Mouse (Mus musculus) forebrain, postnatal 0 days (tissue): Measurements from ENCODE around the gene Olfr1335. TPM values are rescaled to one million over a fixed set of nuclear protein-coding genes. Genes with fewer than 3 reads are reported as not detected.
"Not testable (repeated sequence)": the region's sequence is repeated elsewhere in the genome, so short reads cannot be mapped to it uniquely, and the experiment has no call there.

Source experiments
- ATAC-seq: fragments of 200-750 bp; cut with Nextera tagmentation; 2 replicates; pipeline ENCODE4 v1.8.0; 2017; ENCODE audit warnings: mild to moderate bottlenecking, moderate library complexity
- DNase-seq: peaks from one replicate; pipeline ENCODE4 v3.0.0-alpha.2; 2015
- H3K27ac ChIP-seq: fragments of 300-500 bp; sonication (generic); 2 replicates; pipeline ENCODE4 v1.5.1; 2014; ENCODE audit warnings: low read depth, mild to moderate bottlenecking, antibody characterized with exemption, low read length, moderate library complexity, mixed read lengths
- H3K27me3 ChIP-seq: fragments of 300-500 bp; sonication (generic); 2 replicates; pipeline ENCODE4 v1.6.1; 2014; ENCODE audit warnings: mild to moderate bottlenecking, low read length, mixed read lengths; ENCODE audit not compliant: insufficient read depth
- H3K36me3 ChIP-seq: fragments of 300-500 bp; sonication (generic); 2 replicates; pipeline ENCODE4 v1.6.1; 2014; ENCODE audit warnings: mild to moderate bottlenecking, moderate library complexity; ENCODE audit not compliant: insufficient read depth
- H3K4me1 ChIP-seq: fragments of 300-500 bp; sonication (generic); 2 replicates; pipeline ENCODE4 v1.6.1; 2014; ENCODE audit warnings: antibody characterized with exemption; ENCODE audit not compliant: insufficient read depth
- H3K4me2 ChIP-seq: fragments of 300-500 bp; sonication (generic); 2 replicates; pipeline ENCODE4 v1.6.1; 2014; ENCODE audit warnings: low read depth, mild to moderate bottlenecking, moderate library complexity
- H3K4me3 ChIP-seq: fragments of 300-500 bp; sonication (generic); 2 replicates; pipeline ENCODE4 v1.5.1; 2014; ENCODE audit warnings: low read depth, low read length, mixed read lengths
- H3K9ac ChIP-seq: fragments of 300-500 bp; sonication (generic); 2 replicates; pipeline ENCODE4 v1.6.1; 2014; ENCODE audit warnings: mild to moderate bottlenecking
- H3K9me3 ChIP-seq: fragments of 300-500 bp; sonication (generic); 2 replicates; pipeline ENCODE4 v1.6.1; 2016; ENCODE audit warnings: low read length
- CTCF ChIP-seq: sonication (generic); IDR thresholded peaks from 2 replicates; pipeline ENCODE4 v1.5.1; 2016; ENCODE audit warnings: antibody characterized with exemption, control low read depth, low read depth
- WGBS: fragments of 180-500 bp; shearing (Covaris S2); extraction: QIAGEN DNeasy Blood & Tissue Kit; methylation state at CpG from one replicate; pipeline ENCODE4 v1.1.7; 2014; 5-methylcytosine and 5-hydroxymethylcytosine counted together
- polyA plus RNA-seq: library from polyadenylated mRNA; unstranded; fragments of >200 nt; fragmentation: Nextera tagmentation; extraction: Ambion mirVana; gene quantifications from 2 replicates; pipeline ENCODE4 v1.2.1, GENCODE M21; 2015
- total RNA-seq: library from RNA; depleted of rRNA; stranded (reverse); fragments of >200 nt; gene quantifications from 2 replicates; pipeline ENCODE4 v1.2.3, GENCODE M21; 2014; rRNA removed

Olfr1335 gene
- total RNA-seq (not detected in 2 replicates), polyA plus RNA-seq (not detected in 2 replicates)

- WGBS, result 89% methylated on average over 4 of the region's 4 CpGs
Measured at GRCm38 (mm10) chr4:118809844-118810243, at the start of gene Olfr1335. Olfr1335 (minus strand) TSS chr4:118809944.

GRCm38 (mm10) chr4:118836179-118836578, 26.4 kb upstream of the Olfr1335 start, which contains the start of gene Olfr1333:
Olfr1333 (minus strand) TSS chr4:118836279.
- Histone ChIP-seq H3K4me3 (no peak within 1 kb of the TSS), H3K27ac (no peak within 1 kb of the TSS), H3K9me3 (no peaks in the 10 kb centered on the region), H3K4me2 (no peak within 1 kb of the TSS), H3K9ac (no peak within 1 kb of the TSS), H3K4me1 (no peaks in the 10 kb centered on the region), H3K36me3 (no peaks in the 10 kb centered on the region), H3K27me3 (no peaks in the 10 kb centered on the region)
- ATAC-seq (no peak), DNase-seq (no peak)
- 96% methylated on average over 1 of the region's 1 CpGs for WGBS
- no peak for TF ChIP-seq CTCF

More at GRCm38 (mm10) chr4:118809844-118810243, at the start of gene Olfr1335:
- no peaks in the 10 kb centered on the region for H3K36me3 ChIP-seq
- no peak for ATAC-seq
- DNase-seq, result no peak
- H3K9ac ChIP-seq, result no peak within 1 kb of the TSS
- no peaks in the 10 kb centered on the region for H3K9me3 ChIP-seq
- H3K27ac ChIP-seq, result no peak within 1 kb of the TSS
- no peaks in the 10 kb centered on the region for H3K27me3 ChIP-seq
- no peak for TF ChIP-seq CTCF
- no peaks in the 10 kb centered on the region for H3K4me1 ChIP-seq
- no peak within 1 kb of the TSS for H3K4me3 ChIP-seq
- H3K4me2 ChIP-seq, result no peak within 1 kb of the TSS

- no peak for TF ChIP-seq CTCF
- no peak for ATAC-seq
- Histone ChIP-seq H3K9me3 (no peaks in the 10 kb centered on the region), H3K9ac (no peak overlapping the region), H3K27me3 (no peaks in the 10 kb centered on the region), H3K4me2 (no peak overlapping the region), H3K4me1 (no peaks in the 10 kb centered on the region), H3K36me3 (no peaks in the 10 kb centered on the region), H3K27ac (no peak overlapping the region), H3K4me3 (no peak overlapping the region)
- peak; percentile 5 for DNase-seq
- 79% methylated on average over 1 of the region's 1 CpGs for WGBS
Measured at GRCm38 (mm10) chr4:118818921-118819320, 9.2 kb upstream of the Olfr1335 start.

GRCm38 (mm10) chr4:118792796-118793195, 16.9 kb downstream of the Olfr1335 start:
- DNase-seq, H3K4me1 ChIP-seq, H3K9ac ChIP-seq: not testable (repeated sequence)

GRCm38 (mm10) chr4:118782486-118782885, 27.3 kb downstream of the Olfr1335 start, which contains the start of gene Olfr1337:
Olfr1337 (minus strand) TSS chr4:118782586.
- H3K9me3 ChIP-seq, result no peaks in the 10 kb centered on the region
- ATAC-seq, result no peak
- TF ChIP-seq CTCF, result no peak
- H3K4me1 ChIP-seq, result no peaks in the 10 kb centered on the region
- 76% methylated on average over 2 of the region's 2 CpGs for WGBS
- no peaks in the 10 kb centered on the region for H3K27me3 ChIP-seq
- H3K9ac ChIP-seq, result no peak within 1 kb of the TSS
- no peak within 1 kb of the TSS for H3K4me3 ChIP-seq
- no peak for DNase-seq
- H3K27ac ChIP-seq, result no peak within 1 kb of the TSS
- H3K4me2 ChIP-seq, result no peak within 1 kb of the TSS
- no peaks in the 10 kb centered on the region for H3K36me3 ChIP-seq

More at GRCm38 (mm10) chr4:118792796-118793195, 16.9 kb downstream of the Olfr1335 start:
- not testable (repeated sequence) for H3K4me3 ChIP-seq, H3K27me3 ChIP-seq, H3K27ac ChIP-seq, ATAC-seq, H3K4me2 ChIP-seq, H3K9me3 ChIP-seq, H3K36me3 ChIP-seq

Other genes with a start within 250 kb of the Olfr1335 start
- 0.69 and 2.0 TPM in 2 replicates for gene Cfap57, start 189.2 kb downstream of the Olfr1335 start, total RNA-seq
- 0.89 and 1.3 TPM in 2 replicates for gene Cfap57, start 189.2 kb downstream of the Olfr1335 start, polyA plus RNA-seq
- 48.9 and 56.3 TPM in 2 replicates for gene Ebna1bp2, start 189.1 kb downstream of the Olfr1335 start, total RNA-seq
- 97.7 and 104 TPM in 2 replicates for gene Ebna1bp2, start 189.1 kb downstream of the Olfr1335 start, polyA plus RNA-seq
- not detected in 2 replicates for gene Olfr62, start 151.0 kb downstream of the Olfr1335 start, total RNA-seq
- not detected in 2 replicates for gene Olfr62, start 151.0 kb downstream of the Olfr1335 start, polyA plus RNA-seq
- not detected in 2 replicates for gene Olfr1342, start 117.2 kb downstream of the Olfr1335 start, total RNA-seq
- not detected in 2 replicates for gene Olfr1342, start 117.2 kb downstream of the Olfr1335 start, polyA plus RNA-seq
- gene Olfr1341, start 106.4 kb downstream of the Olfr1335 start, total RNA-seq, result not detected in 2 replicates
- gene Olfr1341, start 106.4 kb downstream of the Olfr1335 start, polyA plus RNA-seq, result not detected in 2 replicates
- gene Olfr1340, start 89.8 kb downstream of the Olfr1335 start, total RNA-seq, result not detected in 2 replicates
- gene Olfr1340, start 89.8 kb downstream of the Olfr1335 start, polyA plus RNA-seq, result 0.10 TPM in 1 of 2 replicates, not detected in the other
- gene Olfr1339, start 77.8 kb downstream of the Olfr1335 start, total RNA-seq, result not detected in 2 replicates
- gene Olfr1339, start 77.8 kb downstream of the Olfr1335 start, polyA plus RNA-seq, result not detected in 2 replicates
- gene Olfr1338, start 51.2 kb downstream of the Olfr1335 start, total RNA-seq, result not detected in 2 replicates
- not detected in 2 replicates for gene Olfr1338, start 51.2 kb downstream of the Olfr1335 start, polyA plus RNA-seq
- gene Olfr1337, start 27.4 kb downstream of the Olfr1335 start, total RNA-seq, result not detected in 2 replicates
- not detected in 2 replicates for gene Olfr1337, start 27.4 kb downstream of the Olfr1335 start, polyA plus RNA-seq
- gene Olfr1333, start 26.3 kb upstream of the Olfr1335 start, total RNA-seq, result not detected in 2 replicates
- gene Olfr1333, start 26.3 kb upstream of the Olfr1335 start, polyA plus RNA-seq, result not detected in 2 replicates
- gene Olfr1331, start 54.7 kb upstream of the Olfr1335 start, total RNA-seq, result not detected in 2 replicates
- not detected in 2 replicates for gene Olfr1331, start 54.7 kb upstream of the Olfr1335 start, polyA plus RNA-seq
- gene Olfr1330, start 78.7 kb upstream of the Olfr1335 start, total RNA-seq, result not detected in 2 replicates
- gene Olfr1330, start 78.7 kb upstream of the Olfr1335 start, polyA plus RNA-seq, result not detected in 2 replicates
- gene Olfr1329, start 107.5 kb upstream of the Olfr1335 start, total RNA-seq, result not detected in 2 replicates
- gene Olfr1329, start 107.5 kb upstream of the Olfr1335 start, polyA plus RNA-seq, result not detected in 2 replicates
- gene Olfr1328, start 128.7 kb upstream of the Olfr1335 start, total RNA-seq, result not detected in 2 replicates
- not detected in 2 replicates for gene Olfr1328, start 128.7 kb upstream of the Olfr1335 start, polyA plus RNA-seq
- 0.15 TPM in 1 of 2 replicates, not detected in the other for gene Lao1, start 151.6 kb upstream of the Olfr1335 start, total RNA-seq
- 0.15 and 0.21 TPM in 2 replicates for gene Lao1, start 151.6 kb upstream of the Olfr1335 start, polyA plus RNA-seq